Mouse (Mus musculus): ENCODE measurements at regions not wholly inside any gene's neighbourhood (a gene's known extent, or its start where the extent isn't known, plus 50 kb on each side); places are given as distances from the start of the nearest gene placed in this dataset.

GRCm38 (mm10) chr16:77235449-77235848 is 221.9 kb downstream of the Usp25 start:
- no peak for DNase-seq

All from cerebellum, adult 8-10 months (tissue).